Mouse (Mus musculus): Measurements from ENCODE around the gene Pacsin1.

The Pacsin1 gene

GRCm38 (mm10) chr17:27678924-27679813 lies 23.9 kb downstream of the Pacsin1 start:
- DNase-seq (ENCODE audit: low spot score) = peak; percentile 17

GRCm38 (mm10) chr17:27684886-27685549 lies 29.7 kb downstream of the Pacsin1 start:
- DNase-seq (ENCODE audit: low spot score) = peak; percentile 87

- peak; percentile 44 for DNase-seq (ENCODE audit: low spot score)
Measured at GRCm38 (mm10) chr17:27685550-27685913, 30.2 kb downstream of the Pacsin1 start.

GRCm38 (mm10) chr17:27686395-27686794 lies 31.1 kb downstream of the Pacsin1 start:
- no peak for DNase-seq (ENCODE audit: low spot score)

GRCm38 (mm10) chr17:27690993-27691693 lies 35.8 kb downstream of the Pacsin1 start:
- no peak for DNase-seq (ENCODE audit: low spot score)

- DNase-seq (ENCODE audit: low spot score) = no peak
Measured at GRCm38 (mm10) chr17:27699641-27700244, 44.4 kb downstream of the Pacsin1 start.

GRCm38 (mm10) chr17:27700812-27701211 lies 45.5 kb downstream of the Pacsin1 start:
- no peak for DNase-seq (ENCODE audit: low spot score)

- no peak for DNase-seq (ENCODE audit: low spot score)
Measured at GRCm38 (mm10) chr17:27701856-27702255, 46.5 kb downstream of the Pacsin1 start.

GRCm38 (mm10) chr17:27702518-27702917 lies 47.2 kb downstream of the Pacsin1 start:
- DNase-seq (ENCODE audit: low spot score) = no peak

- peak; percentile 46 for DNase-seq (ENCODE audit: low spot score)
Measured at GRCm38 (mm10) chr17:27703961-27704621, 48.8 kb downstream of the Pacsin1 start.

- DNase-seq (ENCODE audit: low spot score) = no peak
Measured at GRCm38 (mm10) chr17:27705661-27706060, 50.4 kb downstream of the Pacsin1 start.

GRCm38 (mm10) chr17:27707954-27708661 lies 52.8 kb downstream of the Pacsin1 start:
- DNase-seq (ENCODE audit: low spot score) = peak; percentile 35

GRCm38 (mm10) chr17:27709650-27710049 lies 54.3 kb downstream of the Pacsin1 start:
- no peak for DNase-seq (ENCODE audit: low spot score)

GRCm38 (mm10) chr17:27712832-27713231 lies 57.5 kb downstream of the Pacsin1 start:
- DNase-seq (ENCODE audit: low spot score) = peak; percentile 67

GRCm38 (mm10) chr17:27716804-27717203 lies 61.5 kb downstream of the Pacsin1 start:
- DNase-seq (ENCODE audit: low spot score) = no peak

- no peak for DNase-seq (ENCODE audit: low spot score)
Measured at GRCm38 (mm10) chr17:27718250-27718649, 62.9 kb downstream of the Pacsin1 start.

- DNase-seq (ENCODE audit: low spot score) = no peak
Measured at GRCm38 (mm10) chr17:27719663-27720062, 64.4 kb downstream of the Pacsin1 start.

- no peak for DNase-seq (ENCODE audit: low spot score)
Measured at GRCm38 (mm10) chr17:27720326-27720725, 65.0 kb downstream of the Pacsin1 start.

GRCm38 (mm10) chr17:27721125-27721664 lies 65.9 kb downstream of the Pacsin1 start:
- DNase-seq (ENCODE audit: low spot score) = no peak

GRCm38 (mm10) chr17:27724327-27724726 lies 69.0 kb downstream of the Pacsin1 start:
- no peak for DNase-seq (ENCODE audit: low spot score)

GRCm38 (mm10) chr17:27725011-27725410 lies 69.7 kb downstream of the Pacsin1 start:
- no peak for DNase-seq (ENCODE audit: low spot score)

All from MN1 (cell line).